Mouse (Mus musculus): ENCODE results near the gene Afg1l. TPM values are rescaled to one million over a fixed set of nuclear protein-coding genes. Genes with fewer than 3 reads are reported as not detected.

Afg1l gene
- polyA plus RNA-seq, 1 experiment from 2014 or later: 8.6 TPM

Other genes starting within 250 kb of the Afg1l start
- 4.6 and 6.2 TPM in 2 replicates for gene Foxo3, start 201.8 kb downstream of the Afg1l start, polyA plus RNA-seq (2015; fragmentation: Nextera tagmentation; extraction: Ambion mirVana)
- gene Snx3, start 23.5 kb upstream of the Afg1l start, polyA plus RNA-seq (2015; fragmentation: Nextera tagmentation; extraction: Ambion mirVana): 346 and 374 TPM in 2 replicates
- not detected in 2 replicates for gene Nr2e1, start 105.1 kb upstream of the Afg1l start, polyA plus RNA-seq (2015; fragmentation: Nextera tagmentation; extraction: Ambion mirVana)
- gene Ostm1, start 105.3 kb upstream of the Afg1l start, polyA plus RNA-seq (2015; fragmentation: Nextera tagmentation; extraction: Ambion mirVana): 33.7 and 36.1 TPM in 2 replicates